In genomic region chr14:23494496-23494800, GRCm38 (mm10) we compare ENCODE assay signal across 12 mouse cellular contexts.
DNase-seq lines count a peak whose midpoint lies in the region; ATAC-seq and TF ChIP-seq lines count a peak whose summit lies in the region.
"Had no signal": no experiment of that assay in that cellular context is flagged by ENCODE, and none has a peak within 500 bp of the region (broad histone marks: within the 10 kb centered on the region; RNA-seq: fewer than 3 reads in every experiment).

No protein-coding gene starts in this region.

- H3K4me1 ChIP-seq in heart, adult 2 months (ENCODE audit: control insufficient read depth, insufficient read depth, low read length): peaks cover 1% of the 10 kb centered on the region; the same call in 1 of the 2 replicates
- no peaks in the 10 kb centered on the region for H3K4me1 ChIP-seq in heart, embryonic 12.5 days (replicated peaks)
- H3K4me1 ChIP-seq in embryonic fibroblast, embryonic 13.5 days (ENCODE audit: control insufficient read depth, insufficient read depth, low read length): no peaks in the 10 kb centered on the region
- H3K4me1 ChIP-seq in kidney, embryonic 14.5 days (ENCODE audit: control insufficient read depth, insufficient read depth, low read length): 0 out of 2 replicates have a peak, but pooled peaks cover 2% of the 10 kb centered on the region

- no peaks in the 10 kb centered on the region for H3K79me2 ChIP-seq in heart, adult 2 months (replicated peaks; ENCODE audit: control insufficient read depth, insufficient read depth, low read length)
- H3K79me2 ChIP-seq in myocyte (ENCODE audit: control insufficient read depth, insufficient read depth): no peaks in the 10 kb centered on the region

- 0 out of 2 replicates have a peak, but pooled peaks cover 2% of the 10 kb centered on the region for H3K36me3 ChIP-seq in heart, adult 2 months (ENCODE audit: control insufficient read depth, insufficient read depth, low read length)
- no peaks in the 10 kb centered on the region for H3K36me3 ChIP-seq in heart, embryonic 12.5 days
- no peaks in the 10 kb centered on the region for H3K36me3 ChIP-seq in kidney, embryonic 14.5 days (ENCODE audit: control insufficient read depth, insufficient read depth, low read length)
- H3K36me3 ChIP-seq in myocyte (ENCODE audit: control insufficient read depth, insufficient read depth): no peaks in the 10 kb centered on the region

- TF ChIP-seq CTCF in heart, adult 2 months (IDR thresholded peaks at IDR 0.05): no peak
- no peak for TF ChIP-seq CTCF in embryonic fibroblast, embryonic 13.5 days (IDR thresholded peaks at IDR 0.05; ENCODE audit: borderline replicate concordance, insufficient read depth, low read length)

- no peak overlapping the region for H3ac ChIP-seq in myocyte (ENCODE audit: control insufficient read depth, insufficient read length)

- 60% methylated on average over 3 of the region's 3 CpGs for WGBS in heart, adult 2 months
- WGBS in heart, embryonic 12.5 days: 69% methylated on average over 3 of the region's 3 CpGs
- 85% methylated on average over 3 of the region's 3 CpGs for WGBS in kidney, embryonic 14.5 days

- H3K27me3 ChIP-seq in heart, adult 2 months (ENCODE audit: control insufficient read depth, insufficient read depth, low read length): no peaks in the 10 kb centered on the region
- H3K27me3 ChIP-seq in heart, embryonic 12.5 days (replicated peaks): no peaks in the 10 kb centered on the region
- no peaks in the 10 kb centered on the region for H3K27me3 ChIP-seq in kidney, embryonic 14.5 days (ENCODE audit: control insufficient read depth, insufficient read depth, low read length)
- H3K27me3 ChIP-seq in myocyte (ENCODE audit: control insufficient read depth, insufficient read depth, insufficient read length): peaks cover 5% of the 10 kb centered on the region

- TF ChIP-seq POLR2A in heart, adult 2 months (IDR thresholded peaks at IDR 0.05; ENCODE audit: insufficient read depth, low read depth, low read length): no peak
- no peak for TF ChIP-seq POLR2A in embryonic fibroblast, embryonic 13.5 days (IDR thresholded peaks at IDR 0.05; ENCODE audit: low read depth, low read length)
- TF ChIP-seq POLR2A in myocyte (IDR thresholded peaks at IDR 0.05; ENCODE audit: insufficient read length, low read depth): no peak

- H3K9ac ChIP-seq in heart, adult 2 months (ENCODE audit: low read depth, low read length): no peak overlapping the region
- H3K9ac ChIP-seq in heart, embryonic 12.5 days: no peak overlapping the region
- H3K9ac ChIP-seq in kidney, embryonic 14.5 days (ENCODE audit: low read depth, low read length): no peak overlapping the region

- peak overlapping the region; percentile 40 for H3K27ac ChIP-seq in heart, adult 2 months
- H3K27ac ChIP-seq in heart, embryonic 12.5 days (ENCODE audit: poor library complexity, severe bottlenecking): no peak overlapping the region
- H3K27ac ChIP-seq in embryonic fibroblast, embryonic 13.5 days (ENCODE audit: insufficient read depth, low read length): peak overlapping the region; percentile 27; the same call in 1 of the 2 replicates
- H3K27ac ChIP-seq in kidney, embryonic 14.5 days (ENCODE audit: low read depth, low read length): peak overlapping the region; percentile 38; the same call in 1 of the 2 replicates
- H3K27ac ChIP-seq: macrophage had no signal

- no peak overlapping the region for H3K4me3 ChIP-seq in heart, adult 2 months
- H3K4me3 ChIP-seq in heart, embryonic 12.5 days: no peak overlapping the region
- H3K4me3 ChIP-seq in embryonic fibroblast, embryonic 13.5 days (ENCODE audit: insufficient read depth, low read length): no peak overlapping the region
- no peak overlapping the region for H3K4me3 ChIP-seq in kidney, embryonic 14.5 days (ENCODE audit: low read length)
- no peak overlapping the region for H3K4me3 ChIP-seq in myocyte

- no peak for TF ChIP-seq EP300 in heart, adult 2 months (IDR thresholded peaks at IDR 0.05; ENCODE audit: insufficient read depth, low read depth, low read length)

- no peaks in the 10 kb centered on the region for H3K9me3 ChIP-seq in heart, embryonic 12.5 days (replicated peaks)
- H3K9me3 ChIP-seq in kidney, embryonic 14.5 days (ENCODE audit: control insufficient read depth, low read length): no peaks in the 10 kb centered on the region

- ATAC-seq in heart, embryonic 12.5 days (ENCODE audit: insufficient number of reproducible peaks, low FRiP score): no peak
- no peak for ATAC-seq in kidney, embryonic 14.5 days (ENCODE audit: low FRiP score, low TSS enrichment)
- ATAC-seq: CD4-positive, CD25-positive, alpha-beta regulatory T cell, adult 4 months; forebrain, embryonic 14.5 days had no signal

- no peak overlapping the region for H3K4me2 ChIP-seq in heart, embryonic 12.5 days
- H3K4me2 ChIP-seq in kidney, embryonic 14.5 days (replicated peaks; ENCODE audit: low read depth, low read length): no peak overlapping the region
- no peak overlapping the region for H3K4me2 ChIP-seq in myocyte (ENCODE audit: low read depth)

- peak; percentile 43 to 71 for DNase-seq in heart, adult 2 months
- DNase-seq in spleen, postnatal 4 days (ENCODE audit: low spot score in 2 of 2): no peak
- DNase-seq in natural killer cell, adult 2 months (ENCODE audit: low spot score in 2 of 2): no peak
- no peak for DNase-seq in embryo, embryonic 11 days
- DNase-seq: thymus, postnatal 25 days had no signal

- intact Hi-C loops in heart, adult 2 months (cut with DNase I): no loop called here

TF ChIP-seq in myocyte, 11 proteins besides CTCF, POLR2A, EP300 and RAD21:
- peak; percentile 32; the same call in 1 of the 2 replicates for TF ChIP-seq CEBPB (IDR thresholded peaks at IDR 0.05; ENCODE audit: insufficient read depth, poor library complexity, severe bottlenecking)
- no peak for TF ChIP-seq TCF12 (IDR thresholded peaks at IDR 0.05; ENCODE audit: insufficient read depth, poor library complexity, severe bottlenecking)

Comparison
In these comparisons a context has a peak if more than half of its experiments do, and no peak if none do; other contexts are left out.
1. DNase-seq: peak in heart, adult 2 months (2 of 2); none in spleen, postnatal 4 days (0 of 2), natural killer cell, adult 2 months (0 of 2) and embryo, embryonic 11 days (single experiment).